Mouse (Mus musculus) stomach, embryonic 15.5 days (tissue): ENCODE measurements around the gene Gnaq. TPM values are rescaled to one million over a fixed set of nuclear protein-coding genes. Genes with fewer than 3 reads are reported as not detected.

ENCODE experiments used
- ATAC-seq: fragments of 200-750 bp; cut with Nextera tagmentation; 2 replicates; pipeline ENCODE4 v1.8.0; 2017; ENCODE audit warnings: low read depth, moderate number of reproducible peaks, moderate TSS enrichment; ENCODE audit not compliant: insufficient read depth, low FRiP score
- H3K27ac ChIP-seq: fragments of 300-500 bp; sonication (generic); 2 replicates; pipeline ENCODE4 v1.5.1; 2015; ENCODE audit warnings: mild to moderate bottlenecking, inconsistent platforms
- H3K27me3 ChIP-seq: fragments of 300-500 bp; sonication (generic); replicated peaks from 2 replicates; pipeline ENCODE4 v1.6.1; 2015; ENCODE audit warnings: inconsistent platforms
- H3K36me3 ChIP-seq: fragments of 300-500 bp; sonication (generic); 2 replicates; pipeline ENCODE4 v1.6.1; 2015; ENCODE audit warnings: inconsistent platforms
- H3K4me1 ChIP-seq: fragments of 300-500 bp; sonication (generic); 2 replicates; pipeline ENCODE4 v1.6.1; 2015; ENCODE audit warnings: inconsistent platforms
- H3K4me2 ChIP-seq: fragments of 300-500 bp; sonication (generic); 2 replicates; pipeline ENCODE4 v1.6.1; 2015; ENCODE audit warnings: mild to moderate bottlenecking, inconsistent platforms
- H3K4me3 ChIP-seq: fragments of 300-500 bp; sonication (generic); replicated peaks from 2 replicates; pipeline ENCODE4 v1.5.1; 2015; ENCODE audit warnings: inconsistent platforms
- H3K9ac ChIP-seq: fragments of 300-500 bp; sonication (generic); 2 replicates; pipeline ENCODE4 v1.6.1; 2015; ENCODE audit warnings: inconsistent platforms
- H3K9me3 ChIP-seq: fragments of 300-500 bp; sonication (generic); 2 replicates; pipeline ENCODE4 v1.6.1; 2016; ENCODE audit warnings: inconsistent platforms
- WGBS: fragments of 180-500 bp; shearing (Covaris S2); methylation state at CpG from one replicate; pipeline ENCODE4 v1.1.7; 2015; 5-methylcytosine and 5-hydroxymethylcytosine counted together
- polyA plus RNA-seq: library from polyadenylated mRNA; unstranded; fragments of >200 nt; fragmentation: Nextera tagmentation; extraction: Ambion mirVana; gene quantifications from 2 replicates; pipeline ENCODE4 v1.2.1, GENCODE M21; 2015

The Gnaq gene
- polyA plus RNA-seq, 1 experiment from 2014 or later = 35.6 TPM

- ATAC-seq = no peak
- Histone ChIP-seq H3K9ac (no peak overlapping the region), H3K27me3 (no peaks in the 10 kb centered on the region), H3K36me3 (no peaks in the 10 kb centered on the region), H3K4me2 (no peak overlapping the region), H3K4me1 (0 out of 2 replicates have a peak, but pooled peaks cover under 1% of the 10 kb centered on the region), H3K27ac (no peak overlapping the region), H3K4me3 (no peak overlapping the region), H3K9me3 (no peaks in the 10 kb centered on the region)
- WGBS = 86% methylated on average over 2 of the region's 2 CpGs
Measured at GRCm38 (mm10) chr19:16209616-16210015, 77.0 kb downstream of the Gnaq start.

GRCm38 (mm10) chr19:16214946-16215345 lies 82.3 kb downstream of the Gnaq start:
- Histone ChIP-seq H3K27ac (no peak overlapping the region), H3K9me3 (no peaks in the 10 kb centered on the region), H3K4me3 (no peak overlapping the region), H3K36me3 (no peaks in the 10 kb centered on the region), H3K9ac (no peak overlapping the region), H3K27me3 (no peaks in the 10 kb centered on the region), H3K4me1 (0 out of 2 replicates have a peak, but pooled peaks cover 4% of the 10 kb centered on the region), H3K4me2 (no peak overlapping the region)
- ATAC-seq = no peak
- 54% methylated on average over 6 of the region's 6 CpGs for WGBS

- no peak for ATAC-seq
Measured at GRCm38 (mm10) chr19:16215430-16216016, 82.9 kb downstream of the Gnaq start.

DNA sequence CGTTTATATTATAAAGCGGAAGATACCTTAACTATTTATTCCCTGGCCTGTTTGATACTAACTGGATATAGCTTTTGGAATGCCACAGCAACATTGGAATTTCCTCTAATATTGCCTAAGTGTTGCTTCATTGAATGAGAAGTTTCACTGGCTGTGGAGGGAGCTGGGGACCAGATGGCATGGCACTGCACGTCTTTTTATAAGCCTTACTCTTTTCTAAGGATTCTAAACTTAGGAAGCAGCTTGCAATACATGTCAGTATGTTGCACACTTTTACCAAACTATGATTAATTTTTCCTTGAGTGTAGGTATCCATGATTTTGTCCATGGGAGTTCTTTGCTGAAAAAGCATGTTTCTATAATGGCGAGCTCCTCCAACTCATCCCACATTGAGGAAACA lies 87.3 kb downstream of the Gnaq start:
- no peak overlapping the region for H3K9ac ChIP-seq
- H3K4me1 ChIP-seq = 0 out of 2 replicates have a peak, but pooled peaks cover under 1% of the 10 kb centered on the region
- WGBS = 71% methylated on average over 4 of the region's 4 CpGs
- H3K9me3 ChIP-seq = no peaks in the 10 kb centered on the region
- H3K27ac ChIP-seq = no peak overlapping the region
- no peaks in the 10 kb centered on the region for H3K27me3 ChIP-seq
- H3K4me2 ChIP-seq = no peak overlapping the region
- no peak for ATAC-seq
- no peak overlapping the region for H3K4me3 ChIP-seq
- H3K36me3 ChIP-seq = peaks cover 5% of the 10 kb centered on the region

More at GRCm38 (mm10) chr19:16215430-16216016, 82.9 kb downstream of the Gnaq start:
- Histone ChIP-seq H3K9ac (no peak overlapping the region), H3K36me3 (no peaks in the 10 kb centered on the region), H3K27me3 (no peaks in the 10 kb centered on the region), H3K27ac (no peak overlapping the region), H3K4me2 (no peak overlapping the region), H3K4me3 (no peak overlapping the region), H3K9me3 (no peaks in the 10 kb centered on the region), H3K4me1 (0 out of 2 replicates have a peak, but pooled peaks cover 4% of the 10 kb centered on the region)
- WGBS = 91% methylated on average over 2 of the region's 2 CpGs

GRCm38 (mm10) chr19:16222526-16222925 lies 89.9 kb downstream of the Gnaq start:
- no peaks in the 10 kb centered on the region for H3K4me1 ChIP-seq
- 72% methylated on average over 3 of the region's 3 CpGs for WGBS
- no peak overlapping the region for H3K27ac ChIP-seq
- H3K9ac ChIP-seq = no peak overlapping the region
- no peak overlapping the region for H3K4me3 ChIP-seq
- no peaks in the 10 kb centered on the region for H3K27me3 ChIP-seq
- no peak overlapping the region for H3K4me2 ChIP-seq
- ATAC-seq = no peak
- peaks cover 12% of the 10 kb centered on the region for H3K36me3 ChIP-seq
- no peaks in the 10 kb centered on the region for H3K9me3 ChIP-seq

- no peak overlapping the region for H3K4me2 ChIP-seq
- no peak for ATAC-seq
- WGBS = 95% methylated on average over 3 of the region's 3 CpGs
Measured at GRCm38 (mm10) chr19:16223126-16223525, 90.5 kb downstream of the Gnaq start.

DNA sequence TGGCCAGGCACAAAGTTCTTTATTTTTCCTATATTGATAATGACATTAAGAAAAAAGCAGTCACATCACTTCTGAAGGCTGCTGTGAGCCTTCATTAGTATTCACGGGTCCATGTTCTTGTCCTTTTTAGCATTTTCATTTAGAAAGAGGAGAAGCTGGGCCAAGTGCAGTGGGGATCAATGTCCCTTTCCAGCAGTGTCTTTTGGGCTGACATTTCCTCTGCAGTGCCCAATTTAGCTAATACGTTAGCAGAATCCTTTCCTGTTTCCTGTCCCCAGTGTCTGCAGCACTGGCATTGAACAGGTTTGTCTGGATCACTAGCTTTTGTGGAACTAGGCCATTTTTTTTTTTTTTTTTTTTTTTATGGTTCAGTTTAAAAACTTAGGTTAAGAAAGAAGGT lies 92.2 kb downstream of the Gnaq start:
- ATAC-seq = no peak
- Histone ChIP-seq H3K27me3 (no peaks in the 10 kb centered on the region), H3K9ac (no peak overlapping the region), H3K27ac (no peak overlapping the region), H3K36me3 (peaks cover 12% of the 10 kb centered on the region), H3K4me2 (no peak overlapping the region), H3K9me3 (no peaks in the 10 kb centered on the region), H3K4me1 (no peaks in the 10 kb centered on the region), H3K4me3 (no peak overlapping the region)
- WGBS = 64% methylated on average over 2 of the region's 2 CpGs

More at GRCm38 (mm10) chr19:16223126-16223525, 90.5 kb downstream of the Gnaq start:
- H3K9me3 ChIP-seq = no peaks in the 10 kb centered on the region
- H3K4me1 ChIP-seq = no peaks in the 10 kb centered on the region
- peaks cover 12% of the 10 kb centered on the region for H3K36me3 ChIP-seq
- H3K27me3 ChIP-seq = no peaks in the 10 kb centered on the region
- H3K27ac ChIP-seq = no peak overlapping the region
- H3K4me3 ChIP-seq = no peak overlapping the region
- H3K9ac ChIP-seq = no peak overlapping the region

- Histone ChIP-seq H3K9me3 (no peaks in the 10 kb centered on the region), H3K27me3 (no peaks in the 10 kb centered on the region), H3K27ac (no peak overlapping the region), H3K4me2 (no peak overlapping the region), H3K4me1 (no peaks in the 10 kb centered on the region), H3K36me3 (peaks cover 3% of the 10 kb centered on the region; the same call in 1 of the 2 replicates), H3K4me3 (no peak overlapping the region), H3K9ac (no peak overlapping the region)
- WGBS = 71% methylated on average over 1 of the region's 1 CpGs
- no peak for ATAC-seq
Measured at GRCm38 (mm10) chr19:16231584-16231983, 99.0 kb downstream of the Gnaq start.

DNA sequence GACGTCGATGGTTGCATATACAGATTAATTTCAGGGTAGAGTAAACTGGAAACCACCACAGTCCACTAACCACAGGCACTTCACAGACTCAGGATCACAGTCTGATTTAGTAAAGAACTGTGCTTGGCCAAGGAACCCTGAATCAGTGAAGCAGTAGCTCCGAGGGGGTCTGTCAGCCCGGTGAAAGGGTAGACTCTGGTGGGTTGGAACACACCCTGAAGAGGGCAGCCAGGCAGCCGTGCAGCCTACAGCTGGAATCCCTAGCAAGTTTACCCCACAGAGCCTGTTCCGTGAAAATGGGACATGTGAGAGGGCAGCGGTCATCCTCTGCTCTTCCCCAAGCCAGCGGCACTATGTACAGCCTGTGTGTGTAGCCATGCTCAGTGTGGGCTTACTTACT lies 103.0 kb downstream of the Gnaq start:
- Histone ChIP-seq H3K27ac (no peak overlapping the region), H3K4me2 (no peak overlapping the region), H3K9ac (no peak overlapping the region), H3K4me3 (no peak overlapping the region), H3K36me3 (no peaks in the 10 kb centered on the region), H3K4me1 (peaks cover 5% of the 10 kb centered on the region), H3K9me3 (no peaks in the 10 kb centered on the region), H3K27me3 (no peaks in the 10 kb centered on the region)
- 87% methylated on average over 8 of the region's 8 CpGs for WGBS
- ATAC-seq = no peak

DNA sequence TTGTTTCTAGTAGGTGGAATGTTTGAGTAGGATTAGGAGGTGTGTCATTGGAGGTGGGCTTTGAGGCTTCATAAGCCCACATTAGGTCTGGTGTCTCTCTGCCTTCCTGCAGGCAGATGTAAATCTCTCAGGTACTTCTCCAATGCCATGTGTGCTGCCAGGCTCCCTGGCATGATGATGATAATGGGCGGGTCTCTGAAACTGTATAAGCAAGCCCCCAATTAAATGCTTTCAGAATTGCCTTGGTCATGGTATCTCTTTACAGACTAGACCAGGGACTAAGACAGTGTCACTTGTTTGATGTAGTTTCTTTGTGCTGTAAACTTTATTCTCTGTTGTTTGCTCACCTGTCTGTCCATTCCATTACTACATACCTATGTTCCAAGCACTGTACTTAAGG lies 104.4 kb downstream of the Gnaq start:
- H3K4me3 ChIP-seq = no peak overlapping the region
- no peaks in the 10 kb centered on the region for H3K36me3 ChIP-seq
- H3K27ac ChIP-seq = no peak overlapping the region
- H3K4me1 ChIP-seq = peaks cover 10% of the 10 kb centered on the region
- H3K27me3 ChIP-seq = no peaks in the 10 kb centered on the region
- no peak for ATAC-seq
- H3K4me2 ChIP-seq = no peak overlapping the region
- H3K9ac ChIP-seq = no peak overlapping the region
- WGBS = 97% methylated on average over 1 of the region's 1 CpGs
- no peaks in the 10 kb centered on the region for H3K9me3 ChIP-seq

DNA sequence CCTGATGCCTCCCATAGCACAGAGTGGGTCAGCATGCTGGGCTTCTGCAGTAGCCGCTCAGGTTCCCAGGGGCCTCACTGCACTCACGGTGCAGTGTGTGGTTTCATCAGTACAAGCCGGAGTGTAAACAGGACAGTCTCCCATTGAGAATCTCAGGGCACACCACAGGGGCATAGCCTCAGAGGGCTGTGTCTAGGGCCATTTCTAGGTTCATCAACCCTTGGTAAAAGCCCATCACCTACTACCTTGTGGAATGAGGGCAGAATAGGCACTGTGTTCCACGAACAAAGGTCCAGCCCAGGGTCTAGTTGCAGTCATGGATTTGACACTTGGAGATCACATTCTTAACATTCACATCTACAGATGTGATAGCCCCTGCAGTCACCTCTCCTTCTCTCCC lies 105.4 kb downstream of the Gnaq start:
- Histone ChIP-seq H3K9ac (no peak overlapping the region), H3K4me1 (peaks cover 12% of the 10 kb centered on the region), H3K36me3 (no peaks in the 10 kb centered on the region), H3K4me3 (no peak overlapping the region), H3K9me3 (no peaks in the 10 kb centered on the region), H3K4me2 (no peak overlapping the region), H3K27ac (no peak overlapping the region; the same call in 1 of the 2 replicates), H3K27me3 (no peaks in the 10 kb centered on the region)
- 66% methylated on average over 4 of the region's 4 CpGs for WGBS
- ATAC-seq = no peak

GRCm38 (mm10) chr19:16238512-16238911 lies 105.9 kb downstream of the Gnaq start:
- H3K9me3 ChIP-seq = no peaks in the 10 kb centered on the region
- H3K4me2 ChIP-seq = no peak overlapping the region
- 47% methylated on average over 2 of the region's 2 CpGs for WGBS
- H3K4me1 ChIP-seq = peaks cover 12% of the 10 kb centered on the region
- no peak overlapping the region for H3K9ac ChIP-seq
- H3K27ac ChIP-seq = peak overlapping the region; percentile 48; the same call in 1 of the 2 replicates
- H3K27me3 ChIP-seq = no peaks in the 10 kb centered on the region
- no peak for ATAC-seq
- H3K36me3 ChIP-seq = no peaks in the 10 kb centered on the region
- H3K4me3 ChIP-seq = no peak overlapping the region

DNA sequence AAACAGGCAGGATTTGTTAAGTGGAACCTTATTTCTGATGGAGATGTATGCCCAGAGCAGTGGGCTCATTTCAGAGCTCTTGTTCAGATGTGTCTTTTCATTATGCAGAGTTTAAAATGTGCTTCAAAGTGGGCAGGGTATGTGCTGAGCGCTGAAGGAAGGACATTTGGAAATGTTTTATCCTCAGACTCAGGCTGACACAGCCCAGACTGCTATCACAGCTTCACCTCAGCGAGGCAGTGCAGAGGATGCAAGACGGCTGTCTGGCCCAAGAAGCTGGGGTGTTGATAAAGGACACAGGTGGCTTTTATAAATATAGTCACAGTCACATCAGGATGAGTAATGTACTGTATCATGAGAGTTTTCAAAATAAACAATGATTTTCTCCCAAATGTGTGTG lies 110.1 kb downstream of the Gnaq start:
- Histone ChIP-seq H3K4me1 (peaks cover 16% of the 10 kb centered on the region), H3K27me3 (no peaks in the 10 kb centered on the region), H3K27ac (0 out of 2 replicates have a peak overlapping the region, but pooled peaks have one; percentile 35), H3K4me2 (no peak overlapping the region), H3K36me3 (no peaks in the 10 kb centered on the region), H3K4me3 (no peak overlapping the region), H3K9me3 (no peaks in the 10 kb centered on the region), H3K9ac (no peak overlapping the region)
- ATAC-seq = no peak
- 47% methylated on average over 3 of the region's 3 CpGs for WGBS
